Mouse (Mus musculus) adipocyte (in vitro differentiated cells): ENCODE data around the gene AI661453.

Experiments used
- DNase-seq: peaks from one replicate; pipeline ENCODE4 v3.0.0-alpha.2; 2016; ENCODE audit warnings: low spot score

The AI661453 gene

GRCm38 (mm10) chr17:47441296-47442051 is 5.1 kb downstream of the AI661453 start:
- DNase-seq = no peak

DNA sequence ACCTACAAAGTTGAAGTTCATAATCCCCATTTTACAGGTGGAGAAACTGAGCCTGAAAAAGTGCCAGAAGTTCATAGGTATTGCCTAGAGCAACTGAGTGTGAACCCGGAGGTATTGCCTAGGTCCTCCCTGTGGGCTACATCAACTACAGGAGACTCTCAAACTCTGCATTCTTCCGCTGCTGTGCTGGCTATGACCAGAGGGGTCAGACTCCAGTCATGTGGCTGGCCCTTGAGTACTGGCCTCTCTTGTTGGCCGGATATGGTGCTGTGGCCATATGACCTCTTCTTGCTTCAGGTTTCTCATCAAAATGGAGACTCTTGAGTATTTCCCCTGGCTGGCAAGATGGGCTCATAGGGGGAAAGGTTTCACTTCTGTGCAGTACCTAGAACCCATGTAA is 5.9 kb downstream of the AI661453 start:
- no peak for DNase-seq

DNA sequence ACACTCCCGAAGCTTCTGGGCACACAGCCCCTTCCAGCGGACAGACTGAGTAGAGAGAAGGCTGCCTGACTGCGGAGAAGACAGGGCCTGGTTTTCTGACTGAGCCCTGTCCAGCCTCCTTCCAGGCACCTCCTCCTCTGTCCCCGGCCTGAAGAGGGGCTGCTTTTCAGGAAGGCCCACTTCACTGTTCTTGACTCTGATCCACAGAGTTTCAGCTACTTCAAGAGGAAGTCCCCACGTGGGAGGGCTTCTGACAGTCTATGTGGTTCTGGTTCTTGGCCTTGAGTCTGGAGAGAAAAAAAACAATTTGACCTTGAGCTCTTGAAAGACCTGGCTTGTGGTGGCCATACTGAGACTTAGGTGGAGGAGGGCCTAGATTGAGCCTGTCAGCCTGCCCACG is 7.7 kb downstream of the AI661453 start:
- DNase-seq = no peak

GRCm38 (mm10) chr17:47445518-47445917 is 9.1 kb downstream of the AI661453 start:
- no peak for DNase-seq

GRCm38 (mm10) chr17:47446025-47446424 is 9.6 kb downstream of the AI661453 start:
- DNase-seq = no peak

DNA sequence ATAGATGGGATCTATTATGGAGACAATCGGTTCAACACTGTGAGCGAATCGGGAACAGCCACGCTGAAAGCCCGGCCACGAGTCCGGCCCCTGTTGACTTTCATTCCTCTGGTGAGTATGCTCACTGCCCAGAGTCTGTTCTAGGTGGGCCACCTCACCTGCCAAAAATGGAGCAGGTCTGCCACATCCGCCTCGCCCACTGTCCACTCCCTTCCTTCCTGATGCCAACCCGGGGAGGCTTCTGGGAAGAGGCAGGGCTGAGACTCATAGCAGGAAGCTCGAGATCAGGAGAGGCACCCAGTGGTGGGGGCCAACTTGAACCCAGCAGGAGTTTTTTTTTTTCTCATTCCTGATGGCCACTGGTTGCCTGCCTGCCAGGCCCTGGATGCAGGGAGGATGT is 10.1 kb downstream of the AI661453 start:
- no peak for DNase-seq

DNA sequence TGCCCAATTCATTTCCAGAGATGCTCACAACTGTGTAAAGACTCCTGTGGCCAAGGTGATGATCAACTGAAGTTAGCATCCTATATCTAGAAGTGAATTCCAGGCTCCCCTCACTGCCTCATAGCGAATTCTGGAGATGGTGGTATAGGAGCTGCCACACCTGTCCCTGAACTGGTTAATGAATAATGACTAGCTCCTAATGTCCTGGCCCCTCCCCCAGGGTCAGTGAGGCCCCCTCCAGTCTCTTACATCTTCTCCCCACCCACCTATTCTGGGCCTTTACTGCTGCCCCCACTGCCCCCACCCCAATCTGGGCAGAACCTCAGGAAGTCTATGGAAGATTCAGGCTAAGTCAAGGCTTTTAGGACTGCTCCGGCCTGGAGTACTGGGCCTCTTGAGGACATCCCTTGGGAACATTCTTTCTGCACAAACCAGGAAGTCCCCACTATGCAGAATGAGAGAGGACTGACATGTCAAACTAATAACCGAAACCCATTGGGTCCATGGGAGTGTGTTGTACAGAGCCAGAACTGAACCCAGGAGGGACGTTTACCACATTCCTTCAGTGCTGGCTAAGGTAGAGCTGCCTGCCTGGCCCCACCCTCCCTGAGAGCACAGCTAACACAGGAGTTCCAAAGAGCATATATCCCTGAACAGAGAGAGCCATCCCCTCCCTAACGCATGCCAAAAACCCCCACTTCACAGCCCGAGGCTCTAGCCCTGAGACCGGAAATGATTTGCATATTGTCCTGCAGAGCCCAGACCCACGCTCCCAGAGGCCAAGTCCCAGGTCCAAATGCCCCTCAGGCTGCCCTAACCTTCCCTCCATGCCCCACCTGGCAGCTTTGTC is 12.3 kb downstream of the AI661453 start:
- no peak for DNase-seq

GRCm38 (mm10) chr17:47449432-47449831 is 13.0 kb downstream of the AI661453 start:
- DNase-seq = no peak

GRCm38 (mm10) chr17:47450239-47450638 is 13.8 kb downstream of the AI661453 start:
- no peak for DNase-seq

- DNase-seq = no peak
These were observed 14.6 kb downstream of the AI661453 start for GRCm38 (mm10) chr17:47450880-47451565.

GRCm38 (mm10) chr17:47452886-47453285 is 16.5 kb downstream of the AI661453 start:
- DNase-seq = no peak

DNA sequence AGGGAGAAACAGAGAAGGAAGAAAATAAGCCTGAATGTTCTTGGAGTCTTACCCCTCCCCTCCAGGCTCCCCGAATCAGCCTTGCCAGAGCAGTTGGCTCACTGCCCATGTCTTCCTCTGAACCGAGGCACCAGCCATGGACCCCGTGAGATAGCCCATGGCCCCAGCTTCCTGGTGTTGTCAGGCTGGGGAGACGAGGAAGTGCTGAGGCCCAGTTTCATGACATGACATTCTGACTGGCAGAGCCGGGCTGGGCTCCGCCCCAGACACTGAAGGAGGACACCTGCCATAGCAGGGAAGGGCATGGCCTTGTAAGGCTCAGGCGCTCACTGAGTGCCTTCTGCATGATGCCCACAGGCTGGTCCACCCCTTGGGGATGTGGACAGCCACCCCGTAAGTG is 18.3 kb downstream of the AI661453 start:
- DNase-seq = no peak

GRCm38 (mm10) chr17:47458310-47458709 is 21.9 kb downstream of the AI661453 start:
- no peak for DNase-seq

- DNase-seq = no peak
These were observed 22.5 kb downstream of the AI661453 start for GRCm38 (mm10) chr17:47458936-47459335.

DNA sequence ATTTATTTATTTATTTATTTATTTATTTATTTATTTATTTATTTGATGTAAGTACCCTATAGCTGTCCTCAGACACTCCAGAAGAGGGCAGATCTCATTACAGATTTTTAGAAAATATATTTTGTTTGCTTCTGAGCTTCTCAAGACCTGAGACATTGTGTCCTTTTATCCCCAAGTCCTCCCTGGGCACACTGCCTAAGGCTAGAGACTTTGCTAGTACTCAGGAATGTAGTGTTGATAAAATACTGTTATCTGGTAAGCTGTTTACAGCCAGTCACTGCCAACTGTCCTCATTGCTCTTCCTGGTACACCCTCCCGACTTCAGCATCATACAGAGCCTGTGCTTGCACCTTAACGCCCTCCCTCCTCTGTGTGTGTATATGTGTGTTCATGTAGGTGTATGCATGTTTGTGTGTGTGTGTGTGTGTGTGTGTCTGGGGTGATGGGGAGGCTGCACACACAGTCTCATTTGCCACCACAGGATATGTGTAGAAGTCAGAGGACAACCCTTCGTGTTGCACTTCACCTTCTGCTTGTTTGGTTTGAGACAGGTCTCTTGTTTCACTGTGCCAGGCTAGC is 23.0 kb downstream of the AI661453 start:
- DNase-seq = no peak

GRCm38 (mm10) chr17:47461688-47462087 is 25.3 kb downstream of the AI661453 start:
- DNase-seq = no peak

GRCm38 (mm10) chr17:47462209-47462608 is 25.8 kb downstream of the AI661453 start:
- no peak for DNase-seq

GRCm38 (mm10) chr17:47462728-47463388 is 26.4 kb downstream of the AI661453 start:
- DNase-seq = no peak

- no peak for DNase-seq
These were observed 28.0 kb downstream of the AI661453 start for GRCm38 (mm10) chr17:47464248-47464965.

DNA sequence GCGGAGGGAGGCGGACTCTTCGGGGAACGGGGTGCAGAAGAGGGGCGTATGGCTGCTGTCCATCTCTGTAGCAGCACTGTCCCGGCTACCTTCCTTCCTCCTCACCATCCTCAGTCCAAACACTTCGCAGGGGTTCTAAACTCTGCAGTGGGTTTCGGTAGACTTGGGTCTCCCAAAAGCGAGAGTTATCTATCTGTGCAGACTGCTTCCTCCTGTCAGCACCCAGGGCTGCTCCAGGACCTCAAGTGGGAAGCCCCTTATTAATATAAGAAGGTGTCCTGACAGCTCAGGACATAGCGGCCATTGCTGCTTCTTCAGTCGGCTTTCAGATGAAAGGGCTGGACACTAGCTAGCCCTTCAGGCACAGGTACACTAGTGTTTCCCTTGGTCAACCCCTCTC is 28.6 kb downstream of the AI661453 start:
- no peak for DNase-seq

- no peak for DNase-seq
These were observed 29.9 kb downstream of the AI661453 start for GRCm38 (mm10) chr17:47466284-47466683.
